Mouse (Mus musculus) bone marrow macrophage, adult 2 months (primary cell): ENCODE measurements around the gene Lats2. TPM values are rescaled to one million over a fixed set of nuclear protein-coding genes. Genes with fewer than 3 reads are reported as not detected.

Source experiments
- H3K27ac ChIP-seq: 2 replicates; pipeline ENCODE4 v1.5.1; 2012; ENCODE audit warnings: low read depth, low read length; ENCODE audit not compliant: insufficient read depth
- H3K4me1 ChIP-seq: 2 replicates; pipeline ENCODE4 v1.6.1; 2012; ENCODE audit warnings: low read length; ENCODE audit not compliant: control insufficient read depth, insufficient read depth
- H3K4me3 ChIP-seq: 2 replicates; pipeline ENCODE4 v1.5.1; 2012; ENCODE audit warnings: mild to moderate bottlenecking, low read length, moderate library complexity; ENCODE audit not compliant: insufficient read depth
- CTCF ChIP-seq: IDR thresholded peaks from 2 replicates; pipeline ENCODE4 v1.5.1; 2012; ENCODE audit warnings: low read depth, mild to moderate bottlenecking, low read length, moderate library complexity
- POLR2A ChIP-seq: IDR thresholded peaks from 2 replicates; pipeline ENCODE4 v1.6.1; 2012; ENCODE audit warnings: mild to moderate bottlenecking, low read depth, low read length, borderline replicate concordance
- polyA plus RNA-seq: library from polyadenylated mRNA; stranded (reverse); fragments of >200 nt; gene quantifications from 2 replicates; pipeline ENCODE4 v1.2.4, GENCODE M21; 2012; ENCODE audit not compliant: missing spikeins, insufficient read depth, insufficient read length

The Lats2 gene
- polyA plus RNA-seq, 1 experiment = 27.6 TPM

GRCm38 (mm10) chr14:57711059-57711458 is 47.1 kb downstream of the Lats2 start:
- Histone ChIP-seq H3K4me1 (peaks cover 12% of the 10 kb centered on the region), H3K4me3 (no peak overlapping the region), H3K27ac (no peak overlapping the region)
- no peak for TF ChIP-seq POLR2A
- TF ChIP-seq CTCF = no peak

- Histone ChIP-seq H3K4me1 (peaks cover 12% of the 10 kb centered on the region), H3K4me3 (no peak overlapping the region), H3K27ac (no peak overlapping the region)
- TF ChIP-seq CTCF (no peak), POLR2A (no peak)
Measured at GRCm38 (mm10) chr14:57709171-57709570, 49.0 kb downstream of the Lats2 start.

DNA sequence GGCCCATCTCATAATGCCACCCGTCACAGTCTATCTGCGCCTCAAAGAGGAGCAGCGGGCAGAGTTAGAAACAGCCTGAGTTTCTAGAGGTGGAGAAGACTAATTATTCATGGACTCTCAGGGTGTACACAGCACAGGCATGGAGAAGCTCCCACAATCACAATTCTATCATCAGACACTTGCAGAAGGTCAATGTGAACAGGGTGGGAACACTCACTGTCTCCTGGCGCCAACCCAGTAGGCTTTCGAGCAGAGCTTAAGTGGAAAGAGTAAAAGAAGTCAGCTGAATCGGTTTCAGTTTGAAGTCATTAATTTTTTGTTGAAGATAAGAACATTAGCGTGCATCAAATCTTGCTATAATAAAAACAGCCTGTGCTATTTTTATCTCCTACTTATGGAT is 49.6 kb downstream of the Lats2 start:
- Histone ChIP-seq H3K4me1 (peaks cover 12% of the 10 kb centered on the region), H3K27ac (no peak overlapping the region), H3K4me3 (no peak overlapping the region)
- TF ChIP-seq POLR2A (no peak), CTCF (no peak)

DNA sequence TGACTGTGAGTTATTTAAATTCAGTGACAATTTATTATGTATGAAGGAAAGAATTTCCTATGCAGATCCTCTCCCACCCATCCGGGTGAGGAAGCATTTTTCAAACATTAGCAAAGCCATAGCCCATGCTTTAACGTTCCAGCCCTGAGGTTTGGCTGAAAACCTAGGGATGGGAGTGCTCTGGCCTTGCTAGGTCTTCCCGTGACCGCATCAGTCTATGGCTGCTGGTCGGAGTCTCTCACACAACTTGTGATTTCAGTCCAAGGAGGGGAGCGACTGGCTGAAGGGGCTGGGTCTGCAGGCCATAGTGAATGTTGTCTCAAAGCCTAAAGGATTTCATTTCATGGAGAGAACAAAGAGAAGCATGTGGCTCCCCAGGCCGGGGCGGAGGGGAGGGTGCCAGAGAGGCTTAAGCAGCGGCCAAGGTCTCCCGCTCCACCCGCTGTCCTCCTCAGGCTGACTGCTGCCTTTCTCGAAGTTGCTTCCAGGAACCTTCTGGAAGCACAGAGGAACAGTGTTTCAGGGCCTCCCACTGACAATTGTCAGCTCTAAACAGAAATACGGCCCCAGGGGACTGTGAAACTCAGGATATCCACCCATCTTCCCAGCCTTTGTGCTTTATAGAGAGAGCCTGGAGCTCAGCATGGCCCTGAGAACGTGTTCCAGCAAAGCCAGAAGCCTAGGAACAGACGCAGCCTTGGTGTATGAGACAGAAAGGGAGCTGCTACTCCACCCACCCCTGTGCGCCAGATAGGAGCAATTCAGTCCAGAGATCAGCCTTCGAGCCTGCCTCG is 50.9 kb downstream of the Lats2 start:
- no peak overlapping the region for H3K27ac ChIP-seq
- TF ChIP-seq POLR2A (no peak), CTCF (no peak)
- peaks cover under 1% of the 10 kb centered on the region for H3K4me1 ChIP-seq
- H3K4me3 ChIP-seq = no peak overlapping the region

GRCm38 (mm10) chr14:57706760-57707099 is 51.5 kb downstream of the Lats2 start:
- TF ChIP-seq POLR2A = no peak
- TF ChIP-seq CTCF = no peak
- Histone ChIP-seq H3K4me3 (no peak overlapping the region), H3K4me1 (peaks cover 6% of the 10 kb centered on the region; the same call in 1 of the 2 replicates), H3K27ac (no peak overlapping the region)

DNA sequence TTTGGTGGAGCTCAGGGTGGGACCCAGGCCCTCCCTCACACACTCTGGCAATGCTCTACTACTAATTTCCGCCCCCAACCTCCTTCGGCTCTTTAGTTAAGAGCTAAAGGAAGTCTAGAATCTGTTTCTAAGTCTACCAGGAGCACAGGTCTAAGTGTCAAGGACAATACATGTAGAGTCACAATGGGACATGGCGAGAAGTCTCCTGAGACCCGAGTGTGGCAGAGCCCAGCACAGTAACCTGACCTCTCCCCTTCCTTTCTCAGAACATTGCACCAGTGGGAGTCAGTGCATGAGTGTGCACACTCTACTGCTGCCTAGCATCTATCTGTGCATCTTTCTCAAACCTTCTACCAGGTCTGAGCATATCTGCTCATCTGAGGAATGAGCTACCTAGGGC is 52.4 kb downstream of the Lats2 start:
- no peak for TF ChIP-seq POLR2A
- TF ChIP-seq CTCF = no peak
- no peak overlapping the region for H3K4me3 ChIP-seq
- peaks cover 9% of the 10 kb centered on the region for H3K4me1 ChIP-seq
- H3K27ac ChIP-seq = no peak overlapping the region

GRCm38 (mm10) chr14:57705075-57705474 is 53.1 kb downstream of the Lats2 start:
- Histone ChIP-seq H3K27ac (no peak overlapping the region), H3K4me3 (no peak overlapping the region), H3K4me1 (peaks cover 9% of the 10 kb centered on the region)
- no peak for TF ChIP-seq CTCF
- no peak for TF ChIP-seq POLR2A

DNA sequence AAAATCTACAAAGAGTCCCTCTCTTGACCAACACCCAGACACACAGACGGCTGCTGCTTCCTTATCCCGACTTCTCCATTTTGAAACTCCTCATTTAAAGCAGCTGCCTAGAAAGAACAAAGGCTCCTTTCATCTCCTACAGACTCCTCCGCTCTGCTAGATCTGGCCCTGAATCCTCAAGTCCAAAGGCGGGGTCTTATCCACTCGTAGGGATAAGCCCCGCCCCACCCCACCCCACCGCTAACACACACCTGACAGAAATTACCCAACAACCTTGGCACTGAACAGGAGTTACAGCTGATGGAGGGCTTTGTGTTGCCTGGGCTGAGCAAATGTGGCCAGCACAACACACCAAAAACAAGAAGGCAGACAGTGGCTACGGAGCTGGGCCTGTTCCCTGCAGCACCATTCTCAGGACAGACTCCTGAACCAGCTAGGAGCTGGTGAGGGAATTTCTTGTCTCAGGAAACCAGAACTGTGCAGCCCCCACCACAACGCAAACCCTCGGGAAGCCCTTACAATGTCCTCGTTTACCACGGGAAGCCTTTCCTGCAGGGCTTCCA is 56.2 kb downstream of the Lats2 start:
- Histone ChIP-seq H3K4me3 (no peak overlapping the region), H3K27ac (no peak overlapping the region), H3K4me1 (peaks cover 9% of the 10 kb centered on the region)
- TF ChIP-seq CTCF = no peak
- TF ChIP-seq POLR2A = no peak

DNA sequence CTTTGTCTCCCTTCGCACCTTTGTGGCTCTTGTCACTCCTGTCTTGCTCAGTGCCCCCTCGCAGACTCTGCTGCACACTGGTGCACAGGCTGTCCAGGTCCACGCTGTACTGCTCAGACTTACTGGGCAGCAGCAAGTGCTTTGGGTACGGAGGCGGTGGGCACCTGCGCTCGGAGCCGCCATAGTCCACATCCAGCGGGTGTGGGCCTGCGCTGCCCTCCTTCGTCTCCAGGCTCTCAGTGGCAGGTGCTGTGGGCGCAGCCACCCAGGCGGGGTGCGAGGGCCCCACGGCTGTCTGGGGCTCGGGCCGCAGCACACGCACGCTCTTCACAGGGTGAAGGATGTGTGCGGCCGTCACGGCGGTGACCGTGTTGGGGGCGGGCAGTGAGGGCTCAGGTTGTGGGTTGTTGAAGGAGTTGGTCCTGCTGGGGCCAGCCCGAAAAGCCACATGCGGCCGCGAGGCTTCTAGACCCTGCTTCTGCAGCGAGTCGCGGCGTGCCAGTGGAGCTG is 58.7 kb downstream of the Lats2 start:
- Histone ChIP-seq H3K4me3 (no peak overlapping the region), H3K27ac (no peak overlapping the region), H3K4me1 (peaks cover 9% of the 10 kb centered on the region)
- TF ChIP-seq CTCF = no peak
- TF ChIP-seq POLR2A = no peak

DNA sequence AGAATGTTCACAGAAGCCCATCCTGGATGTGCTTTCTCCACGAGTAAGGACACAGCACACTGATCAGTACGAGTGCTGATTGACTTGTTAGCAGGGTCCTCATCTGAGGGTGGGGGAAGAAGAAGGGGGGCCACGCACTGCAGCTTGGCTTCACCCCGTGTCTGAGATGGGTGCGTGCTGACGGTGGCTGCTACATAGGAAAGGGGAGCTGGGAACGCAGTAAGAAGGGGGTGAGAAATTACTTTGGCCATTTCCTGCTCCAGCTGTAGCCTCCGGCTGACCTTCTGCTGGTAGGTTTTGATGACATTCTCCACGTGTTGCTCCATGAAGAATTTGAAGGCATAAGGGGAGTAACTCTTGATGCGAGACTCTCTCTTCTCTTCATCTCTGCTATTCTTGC is 59.2 kb downstream of the Lats2 start:
- no peak for TF ChIP-seq CTCF
- no peak for TF ChIP-seq POLR2A
- peaks cover 9% of the 10 kb centered on the region for H3K4me1 ChIP-seq
- no peak overlapping the region for H3K4me3 ChIP-seq

More for the DNA sequence above, 59.2 kb downstream of the Lats2 start:
- no peak overlapping the region for H3K27ac ChIP-seq
